Mouse (Mus musculus) heart, embryonic 12.5 days (tissue): ENCODE results near the gene Tgfbrap1. TPM values are rescaled to one million over a fixed set of nuclear protein-coding genes. Genes with fewer than 3 reads are reported as not detected.

Experiments used
- ATAC-seq: fragments of 200-750 bp; cut with Nextera tagmentation; 2 replicates; pipeline ENCODE4 v1.8.0; 2017; ENCODE audit warnings: moderate TSS enrichment, moderate library complexity; ENCODE audit not compliant: insufficient number of reproducible peaks, low FRiP score
- H3K27ac ChIP-seq: fragments of 300-500 bp; sonication (generic); 2 replicates; pipeline ENCODE4 v1.5.1; 2016; ENCODE audit warnings: mild to moderate bottlenecking, moderate library complexity; ENCODE audit not compliant: poor library complexity, severe bottlenecking
- H3K27me3 ChIP-seq: fragments of 300-500 bp; sonication (generic); replicated peaks from 2 replicates; pipeline ENCODE4 v1.6.1; 2016; ENCODE audit warnings: mild to moderate bottlenecking, moderate library complexity
- H3K36me3 ChIP-seq: fragments of 300-500 bp; sonication (generic); 2 replicates; pipeline ENCODE4 v1.6.1; 2016; ENCODE audit warnings: mild to moderate bottlenecking, moderate library complexity
- H3K4me1 ChIP-seq: fragments of 300-500 bp; sonication (generic); replicated peaks from 2 replicates; pipeline ENCODE4 v1.6.1; 2016; ENCODE audit warnings: mild to moderate bottlenecking
- H3K4me2 ChIP-seq: fragments of 300-500 bp; sonication (generic); 2 replicates; pipeline ENCODE4 v1.6.1; 2016; ENCODE audit warnings: mild to moderate bottlenecking, moderate library complexity
- H3K4me3 ChIP-seq: fragments of 300-500 bp; sonication (generic); 2 replicates; pipeline ENCODE4 v1.5.1; 2016; ENCODE audit warnings: mild to moderate bottlenecking
- H3K9ac ChIP-seq: fragments of 300-500 bp; sonication (generic); 2 replicates; pipeline ENCODE4 v1.6.1; 2016; ENCODE audit warnings: mild to moderate bottlenecking, moderate library complexity
- H3K9me3 ChIP-seq: fragments of 300-500 bp; sonication (generic); replicated peaks from 2 replicates; pipeline ENCODE4 v1.6.1; 2016; ENCODE audit warnings: mild to moderate bottlenecking, moderate library complexity
- WGBS: fragments of 180-500 bp; shearing (Covaris S2); methylation state at CpG from one replicate; pipeline ENCODE4 v1.1.7; 2016; 5-methylcytosine and 5-hydroxymethylcytosine counted together
- microRNA-seq: library from miRNA; unstranded; fragments of <30 nt; microRNA quantifications from one replicate; pipeline ENCODE4, GENCODE M21; 2017
- polyA plus RNA-seq: library from polyadenylated mRNA; unstranded; fragments of >200 nt; fragmentation: Nextera tagmentation; extraction: Ambion mirVana; gene quantifications from 2 replicates; pipeline ENCODE4 v1.2.1, GENCODE M21; 2016

Gene Tgfbrap1
- polyA plus RNA-seq, 1 experiment from 2014 or later, result 10.6 TPM

DNA sequence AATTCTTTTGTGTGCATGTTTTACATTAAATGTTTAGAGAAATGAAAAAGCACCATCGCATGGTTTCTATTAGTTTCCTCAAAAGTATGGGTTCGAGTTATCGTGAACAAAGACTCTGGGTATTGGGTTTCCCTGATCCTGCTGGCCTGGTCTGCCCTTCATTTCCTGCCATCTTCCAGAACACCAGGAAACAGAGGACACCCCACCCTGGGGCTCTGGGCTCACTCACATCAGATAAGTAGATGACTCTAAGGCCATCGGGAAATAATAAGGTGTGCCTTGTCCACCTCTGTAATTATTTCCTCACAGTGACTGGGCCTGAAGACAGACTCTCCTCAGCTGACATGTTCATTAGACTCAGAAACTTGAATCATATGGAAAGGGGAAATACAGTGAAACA, 88.0 kb downstream of the Tgfbrap1 start:
- no peaks in the 10 kb centered on the region for H3K36me3 ChIP-seq
- H3K27ac ChIP-seq, result no peak overlapping the region
- WGBS, result 81% methylated on average over 4 of the region's 4 CpGs
- H3K4me3 ChIP-seq, result no peak overlapping the region
- H3K9me3 ChIP-seq, result no peaks in the 10 kb centered on the region
- H3K9ac ChIP-seq, result no peak overlapping the region
- ATAC-seq, result no peak
- no peak overlapping the region for H3K4me2 ChIP-seq
- no peaks in the 10 kb centered on the region for H3K27me3 ChIP-seq
- peaks cover 13% of the 10 kb centered on the region; the same call in 1 of the 2 replicates for H3K4me1 ChIP-seq

DNA sequence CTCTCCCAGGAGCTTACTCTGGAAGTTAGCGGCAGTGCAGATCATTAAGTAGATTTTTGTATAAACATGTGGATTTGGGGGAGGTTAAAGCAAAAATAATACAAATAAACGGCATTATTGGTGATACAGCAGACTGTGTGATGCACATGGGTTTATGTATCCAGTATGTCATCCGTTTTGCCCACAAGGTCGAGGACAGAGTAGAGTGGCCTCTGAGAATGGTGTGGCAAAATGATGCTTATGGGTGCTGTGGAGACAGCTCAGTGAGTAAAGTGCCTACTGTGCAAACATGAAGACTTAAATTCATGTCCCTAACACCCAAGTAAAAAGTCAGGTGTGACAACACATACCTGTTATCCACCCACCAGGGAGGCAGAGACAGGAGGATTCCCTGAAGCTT, 91.9 kb downstream of the Tgfbrap1 start:
- no peak overlapping the region for H3K9ac ChIP-seq
- peak overlapping the region; percentile 76 for H3K27ac ChIP-seq
- H3K4me2 ChIP-seq, result peak overlapping the region; percentile 68
- no peaks in the 10 kb centered on the region for H3K27me3 ChIP-seq
- peaks cover 7% of the 10 kb centered on the region for H3K9me3 ChIP-seq
- H3K4me3 ChIP-seq, result peak overlapping the region; percentile 35
- no peak for ATAC-seq
- H3K4me1 ChIP-seq, result peaks cover 15% of the 10 kb centered on the region; the same call in 1 of the 2 replicates
- WGBS, result 72% methylated on average over 4 of the region's 4 CpGs
- H3K36me3 ChIP-seq, result no peaks in the 10 kb centered on the region

DNA sequence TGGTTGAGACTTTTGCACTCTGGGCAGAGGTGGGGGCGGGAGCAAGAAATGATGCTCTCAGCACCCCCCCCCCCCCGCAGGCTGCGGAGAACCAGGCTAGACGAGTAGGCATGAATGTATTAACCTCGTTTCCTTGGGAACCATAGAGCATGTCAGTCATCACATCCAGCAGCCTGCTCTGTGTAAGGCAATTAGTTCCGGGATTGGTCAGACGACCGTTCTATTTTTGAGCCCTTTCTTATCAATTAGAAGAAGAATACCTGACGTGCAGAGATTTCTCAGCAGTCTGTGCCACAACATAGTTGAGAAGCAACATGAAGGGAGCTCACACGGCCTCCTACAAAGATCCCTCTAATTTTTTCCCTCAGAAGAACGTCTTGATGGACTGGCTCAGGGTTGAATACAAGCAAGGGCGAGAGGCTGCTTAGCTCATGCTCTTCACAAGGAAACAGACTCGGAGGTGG, 92.4 kb downstream of the Tgfbrap1 start:
- 26% methylated on average over 13 of the region's 13 CpGs for WGBS
- H3K4me3 ChIP-seq, result peak overlapping the region; percentile 35

More for the DNA sequence above, 92.4 kb downstream of the Tgfbrap1 start:
- Histone ChIP-seq H3K4me1 (peaks cover 15% of the 10 kb centered on the region; the same call in 1 of the 2 replicates), H3K9ac (no peak overlapping the region), H3K36me3 (no peaks in the 10 kb centered on the region), H3K9me3 (peaks cover 7% of the 10 kb centered on the region), H3K4me2 (peak overlapping the region; percentile 68), H3K27ac (peak overlapping the region; percentile 76), H3K27me3 (no peaks in the 10 kb centered on the region)
- ATAC-seq, result peak; percentile 82

Small RNA genes within 50 kb of the gene (microRNA-seq; reads per million reads assigned to microRNA genes)
- gene Gm24001, result not detected

Other genes with a start within 250 kb of the Tgfbrap1 start
- 57.7 and 61.1 TPM in 2 replicates for gene Mrps9, start 247.4 kb downstream of the Tgfbrap1 start, polyA plus RNA-seq
- 3.0 and 3.1 TPM in 2 replicates for gene Gpr45, start 145.8 kb downstream of the Tgfbrap1 start, polyA plus RNA-seq
- 25.7 and 27.8 TPM in 2 replicates for gene AI597479, start 73 bp upstream of the Tgfbrap1 start, polyA plus RNA-seq
- 203 and 205 TPM in 2 replicates for gene Fhl2, start 98.3 kb upstream of the Tgfbrap1 start, polyA plus RNA-seq